Mouse (Mus musculus) liver, postnatal 0 days (tissue): ENCODE results near the gene Dnase1l3. TPM values are rescaled to one million over a fixed set of nuclear protein-coding genes. Genes with fewer than 3 reads are reported as not detected.
"Not testable (repeated sequence)": the region's sequence is repeated elsewhere in the genome, so short reads cannot be mapped to it uniquely, and the experiment has no call there.

Experiments
- ATAC-seq: fragments of 200-750 bp; cut with Nextera tagmentation; 2 replicates; pipeline ENCODE4 v1.8.0; 2017; ENCODE audit warnings: mild to moderate bottlenecking, moderate library complexity
- DNase-seq: peaks from one replicate; pipeline ENCODE4 v3.0.0-alpha.2; 2016
- H3K27ac ChIP-seq: fragments of 300-500 bp; sonication (generic); 2 replicates; pipeline ENCODE4 v1.5.1; 2014; ENCODE audit warnings: antibody characterized with exemption, moderate library complexity, mild to moderate bottlenecking, low read depth
- H3K27me3 ChIP-seq: fragments of 300-500 bp; sonication (generic); 2 replicates; pipeline ENCODE4 v1.6.1; 2014; ENCODE audit warnings: low read length, control low read depth, mixed read lengths; ENCODE audit not compliant: insufficient read depth
- H3K36me3 ChIP-seq: fragments of 300-500 bp; sonication (generic); replicated peaks from 2 replicates; pipeline ENCODE4 v1.6.1; 2014; ENCODE audit warnings: mild to moderate bottlenecking, control low read depth, low read length, moderate library complexity, mixed read lengths; ENCODE audit not compliant: insufficient read depth
- H3K4me1 ChIP-seq: fragments of 300-500 bp; sonication (generic); 2 replicates; pipeline ENCODE4 v1.6.1; 2014; ENCODE audit warnings: antibody characterized with exemption, mild to moderate bottlenecking, control low read depth; ENCODE audit not compliant: insufficient read depth
- H3K4me2 ChIP-seq: fragments of 300-500 bp; sonication (generic); 2 replicates; pipeline ENCODE4 v1.6.1; 2014; ENCODE audit warnings: low read depth, mild to moderate bottlenecking, low read length, moderate library complexity, mixed read lengths
- H3K4me3 ChIP-seq: fragments of 300-500 bp; sonication (generic); 2 replicates; pipeline ENCODE4 v1.5.1; 2014; ENCODE audit warnings: low read depth, low read length
- H3K9ac ChIP-seq: fragments of 300-500 bp; sonication (generic); replicated peaks from 2 replicates; pipeline ENCODE4 v1.6.1; 2014; ENCODE audit warnings: mild to moderate bottlenecking, moderate library complexity
- H3K9me3 ChIP-seq: fragments of 300-500 bp; sonication (generic); 2 replicates; pipeline ENCODE4 v1.6.1; 2016; ENCODE audit warnings: mild to moderate bottlenecking, control low read depth, low read length, mixed read lengths
- CTCF ChIP-seq: sonication (generic); IDR thresholded peaks from 2 replicates; pipeline ENCODE4 v1.5.1; 2016; ENCODE audit warnings: antibody characterized with exemption, low read depth
- EP300 ChIP-seq: IDR thresholded peaks from 2 replicates; pipeline ENCODE4 v1.6.1; 2016; ENCODE audit warnings: antibody characterized with exemption, low read depth, mild to moderate bottlenecking
- WGBS: fragments of 180-500 bp; shearing (Covaris S2); extraction: QIAGEN DNeasy Blood & Tissue Kit; methylation state at CpG from one replicate; pipeline ENCODE4 v1.1.7; 2014; ENCODE audit not compliant: insufficient replicate concordance; 5-methylcytosine and 5-hydroxymethylcytosine counted together
- polyA plus RNA-seq: library from polyadenylated mRNA; unstranded; fragments of >200 nt; fragmentation: Nextera tagmentation; extraction: Ambion mirVana; gene quantifications from 2 replicates; pipeline ENCODE4 v1.2.1, GENCODE M21; 2015

Gene Dnase1l3
- polyA plus RNA-seq, 1 experiment from 2014 or later = 13.2 TPM

DNA sequence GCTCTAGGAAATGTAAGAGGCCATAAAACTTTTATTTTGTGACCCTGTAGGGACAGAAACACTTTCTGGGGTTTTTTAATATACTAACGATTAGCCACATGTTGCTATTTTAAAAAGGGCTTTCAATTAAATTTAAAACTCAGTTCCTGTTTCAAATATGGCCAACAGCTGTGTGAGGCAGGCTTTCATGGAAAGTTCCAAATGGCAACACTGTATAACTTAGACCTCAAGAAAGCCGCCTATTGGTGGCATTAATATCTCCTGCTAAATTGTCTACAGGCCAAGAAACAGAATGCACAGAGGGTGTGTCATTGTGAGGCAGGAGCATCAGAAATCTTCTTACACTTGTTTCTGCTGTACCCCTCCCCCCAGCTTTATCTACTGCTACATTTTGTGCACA, 13.1 kb upstream of the Dnase1l3 start:
- WGBS = 73% methylated on average over 2 of the region's 2 CpGs
- DNase-seq (no peak), ATAC-seq (no peak)
- H3K4me1 ChIP-seq = peaks cover 12% of the 10 kb centered on the region; the same call in 1 of the 2 replicates
- H3K27me3 ChIP-seq = 0 out of 2 replicates have a peak, but pooled peaks cover 2% of the 10 kb centered on the region
- TF ChIP-seq EP300 (no peak), CTCF (no peak)
- no peaks in the 10 kb centered on the region for H3K36me3 ChIP-seq
- no peak overlapping the region for H3K4me2 ChIP-seq
- no peak overlapping the region for H3K4me3 ChIP-seq
- H3K27ac ChIP-seq = no peak overlapping the region
- no peak overlapping the region for H3K9ac ChIP-seq
- H3K9me3 ChIP-seq = no peaks in the 10 kb centered on the region

DNA sequence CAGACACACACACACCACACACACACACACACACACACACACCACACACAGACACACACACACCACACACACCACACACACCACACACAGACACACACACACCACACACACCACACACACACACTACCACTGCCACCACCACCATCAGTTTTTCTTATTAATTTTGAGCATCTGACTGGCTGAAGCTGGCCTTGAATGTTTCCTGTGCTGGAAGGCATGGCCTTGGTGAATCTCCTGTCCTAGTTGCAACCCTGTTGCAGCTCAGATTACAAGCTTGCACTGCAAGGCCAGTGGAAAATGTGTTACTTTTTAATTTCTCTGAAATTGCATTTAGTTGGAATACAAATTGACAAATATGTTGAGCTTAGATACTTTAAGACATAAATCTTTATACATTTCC, 12.7 kb upstream of the Dnase1l3 start:
- Histone ChIP-seq H3K4me3 (no peak overlapping the region), H3K4me2 (no peak overlapping the region), H3K36me3 (no peaks in the 10 kb centered on the region), H3K27ac (no peak overlapping the region), H3K4me1 (peaks cover 14% of the 10 kb centered on the region; the same call in 1 of the 2 replicates), H3K9me3 (no peaks in the 10 kb centered on the region), H3K9ac (no peak overlapping the region), H3K27me3 (peaks cover 5% of the 10 kb centered on the region; the same call in 1 of the 2 replicates)
- ATAC-seq = no peak
- DNase-seq = no peak
- no peak for TF ChIP-seq CTCF
- TF ChIP-seq EP300 = no peak

- not testable (repeated sequence) for H3K27me3 ChIP-seq, H3K9ac ChIP-seq, DNase-seq, H3K4me2 ChIP-seq, H3K9me3 ChIP-seq, H3K36me3 ChIP-seq, H3K27ac ChIP-seq, ATAC-seq, H3K4me3 ChIP-seq
- 53% methylated on average over 3 of the region's 3 CpGs for WGBS
- peaks cover 14% of the 10 kb centered on the region for H3K4me1 ChIP-seq
Observed at GRCm38 (mm10) chr14:8006061-8006460, 11.7 kb upstream of the Dnase1l3 start.

DNA sequence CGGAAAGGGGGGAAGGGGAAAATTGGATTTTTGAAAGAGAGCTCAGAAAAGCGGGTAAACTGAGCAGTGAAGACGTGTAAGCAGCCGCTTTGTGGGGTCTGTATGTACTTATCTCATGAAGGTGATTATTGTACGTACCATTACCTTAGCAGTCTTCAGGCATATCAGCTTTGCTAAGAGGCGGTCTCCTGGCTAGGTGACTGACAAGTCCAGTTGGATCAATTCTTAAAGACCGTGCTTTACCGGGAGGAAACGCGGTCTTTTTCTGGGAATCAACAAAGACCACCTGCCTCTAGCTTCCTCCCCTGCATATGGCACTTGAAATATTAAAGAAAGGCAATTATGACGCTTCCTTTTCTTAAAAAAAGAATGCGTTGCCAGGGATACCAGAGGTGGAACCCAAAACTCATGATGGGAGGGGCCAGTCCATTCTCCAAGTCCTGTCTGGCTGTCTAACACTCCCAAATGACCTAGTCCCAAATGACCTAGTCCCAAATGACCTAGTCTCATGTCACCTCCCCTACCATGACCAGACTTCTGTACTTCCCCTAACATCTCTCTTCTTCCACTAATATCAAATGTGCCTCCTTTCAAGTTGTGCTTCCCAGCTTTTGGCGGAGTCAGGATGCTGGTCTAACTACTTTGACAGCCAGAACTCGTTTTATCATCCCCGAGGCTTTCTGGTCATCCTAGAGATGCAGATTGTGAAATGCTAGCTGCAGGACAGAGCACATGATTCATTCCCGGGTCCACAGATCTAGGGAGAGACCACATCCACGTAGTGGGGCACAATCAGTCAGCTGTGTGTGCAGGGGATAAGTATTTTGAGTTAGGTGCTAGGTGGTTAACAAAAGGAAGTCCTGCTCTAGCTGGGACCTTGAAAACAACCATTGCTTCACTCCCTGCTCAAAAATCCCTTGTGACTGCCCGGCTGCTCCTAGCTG, 9.6 kb upstream of the Dnase1l3 start:
- WGBS = 27% methylated on average over 18 of the region's 18 CpGs
- Histone ChIP-seq H3K36me3 (no peaks in the 10 kb centered on the region), H3K4me3 (peak overlapping the region; percentile 56), H3K9me3 (no peaks in the 10 kb centered on the region), H3K4me2 (peak overlapping the region; percentile 84), H3K27ac (no peak overlapping the region), H3K27me3 (peaks cover 9% of the 10 kb centered on the region; the same call in 1 of the 2 replicates), H3K9ac (no peak overlapping the region; the same call in 1 of the 2 replicates), H3K4me1 (peaks cover 14% of the 10 kb centered on the region)
- TF ChIP-seq CTCF (no peak), EP300 (no peak)
- DNase-seq = no peak
- ATAC-seq = no peak

GRCm38 (mm10) chr14:8003093-8003670, 8.8 kb upstream of the Dnase1l3 start:
- no peaks in the 10 kb centered on the region for H3K9me3 ChIP-seq
- 0 out of 2 replicates have a peak overlapping the region, but pooled peaks have one; percentile 34 for H3K27ac ChIP-seq
- 2% methylated on average over 23 of the region's 23 CpGs for WGBS
- peak overlapping the region; percentile 84 for H3K4me2 ChIP-seq
- H3K4me1 ChIP-seq = peaks cover 14% of the 10 kb centered on the region
- H3K4me3 ChIP-seq = peak overlapping the region; percentile 56
- no peak for DNase-seq
- TF ChIP-seq CTCF (no peak), EP300 (no peak)
- ATAC-seq = peak; percentile 16; the same call in 1 of the 2 replicates
- peaks cover 9% of the 10 kb centered on the region; the same call in 1 of the 2 replicates for H3K27me3 ChIP-seq
- H3K9ac ChIP-seq = peak overlapping the region; percentile 52
- H3K36me3 ChIP-seq = no peaks in the 10 kb centered on the region

DNA sequence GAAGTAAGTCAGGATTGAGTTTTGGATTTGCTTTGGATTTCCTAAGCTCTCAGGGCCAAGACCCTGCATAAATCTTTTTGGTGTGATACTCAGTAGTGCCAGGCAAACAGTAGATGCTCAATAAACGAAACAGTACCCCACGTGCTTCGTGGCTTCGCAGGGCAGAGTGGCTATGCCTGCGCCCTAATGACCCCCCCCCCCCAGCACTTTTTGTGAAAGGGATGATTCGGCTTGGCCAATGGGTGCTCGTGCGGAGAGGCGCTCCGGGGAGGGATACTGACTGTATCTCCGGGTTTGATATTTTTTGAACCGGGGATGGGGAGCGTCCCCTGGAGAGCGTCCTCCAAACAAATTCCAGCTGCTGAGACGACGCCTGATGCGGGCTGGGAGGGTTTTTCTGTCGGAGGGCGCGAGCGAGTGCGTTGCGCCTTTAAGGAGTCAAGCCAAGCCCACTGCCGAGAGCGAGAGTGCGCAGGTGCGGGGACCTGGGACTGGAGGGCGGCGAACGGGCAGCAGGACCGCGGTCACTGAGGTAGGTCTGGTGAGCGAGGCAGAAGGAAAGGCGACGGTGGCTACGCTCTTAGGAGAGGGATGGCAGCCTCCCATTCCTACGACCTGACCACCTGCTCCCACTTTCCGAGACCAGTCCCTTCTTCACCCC, 8.2 kb upstream of the Dnase1l3 start, which contains the start of gene Abhd6:
Gene Abhd6, plus strand, starts transcription at position 471 of the 661 bp plus-strand sequence.
- H3K27ac ChIP-seq = 0 out of 2 replicates have a peak within 1 kb of the TSS, but pooled peaks have one; percentile 34
- H3K9me3 ChIP-seq = no peaks in the 10 kb centered on the region
- no peaks in the 10 kb centered on the region for H3K36me3 ChIP-seq
- H3K4me1 ChIP-seq = peaks cover 14% of the 10 kb centered on the region
- H3K4me2 ChIP-seq = peak within 1 kb of the TSS; percentile 84
- peaks cover 9% of the 10 kb centered on the region; the same call in 1 of the 2 replicates for H3K27me3 ChIP-seq
- TF ChIP-seq EP300 = no peak
- TF ChIP-seq CTCF = no peak
- peak within 1 kb of the TSS; percentile 52 for H3K9ac ChIP-seq
- DNase-seq (peak; percentile 83), ATAC-seq (peak; percentile 85)
- 2% methylated on average over 38 of the region's 38 CpGs for WGBS
- peak within 1 kb of the TSS; percentile 56 for H3K4me3 ChIP-seq
